Mouse (Mus musculus) heart, adult 2 months (tissue): ENCODE measurements around the gene Avpr1b.

Experiments used
- CTCF ChIP-seq: fragments of 200-600 bp; IDR thresholded peaks from 2 replicates; pipeline ENCODE4 v1.8.1; 2022; ENCODE audit warnings: antibody characterized with exemption, mild to moderate bottlenecking, moderate library complexity
- EP300 ChIP-seq: fragments of 200-500 bp; IDR thresholded peaks from 2 replicates; pipeline ENCODE4 v1.6.1; 2011; ENCODE audit warnings: low read depth, low read length, control low read depth; ENCODE audit not compliant: insufficient read depth
- POLR2A ChIP-seq: fragments of 200-500 bp; IDR thresholded peaks from 2 replicates; pipeline ENCODE4 v1.6.1; 2011; ENCODE audit warnings: mild to moderate bottlenecking, low read depth, low read length, control low read depth; ENCODE audit not compliant: insufficient read depth

GRCm38 (mm10) chr1:131562081-131562480, 37.0 kb upstream of the Avpr1b start:
- TF ChIP-seq CTCF (no peak), EP300 (no peak), POLR2A (no peak)
